Mouse (Mus musculus): ENCODE measurements around the gene Prkca. TPM values are rescaled to one million over a fixed set of nuclear protein-coding genes. Genes with fewer than 3 reads are reported as not detected.

Gene Prkca
- total and polyA plus RNA-seq, 3 experiments, result 11.6 to 33.4 (median 32.2) TPM

DNA sequence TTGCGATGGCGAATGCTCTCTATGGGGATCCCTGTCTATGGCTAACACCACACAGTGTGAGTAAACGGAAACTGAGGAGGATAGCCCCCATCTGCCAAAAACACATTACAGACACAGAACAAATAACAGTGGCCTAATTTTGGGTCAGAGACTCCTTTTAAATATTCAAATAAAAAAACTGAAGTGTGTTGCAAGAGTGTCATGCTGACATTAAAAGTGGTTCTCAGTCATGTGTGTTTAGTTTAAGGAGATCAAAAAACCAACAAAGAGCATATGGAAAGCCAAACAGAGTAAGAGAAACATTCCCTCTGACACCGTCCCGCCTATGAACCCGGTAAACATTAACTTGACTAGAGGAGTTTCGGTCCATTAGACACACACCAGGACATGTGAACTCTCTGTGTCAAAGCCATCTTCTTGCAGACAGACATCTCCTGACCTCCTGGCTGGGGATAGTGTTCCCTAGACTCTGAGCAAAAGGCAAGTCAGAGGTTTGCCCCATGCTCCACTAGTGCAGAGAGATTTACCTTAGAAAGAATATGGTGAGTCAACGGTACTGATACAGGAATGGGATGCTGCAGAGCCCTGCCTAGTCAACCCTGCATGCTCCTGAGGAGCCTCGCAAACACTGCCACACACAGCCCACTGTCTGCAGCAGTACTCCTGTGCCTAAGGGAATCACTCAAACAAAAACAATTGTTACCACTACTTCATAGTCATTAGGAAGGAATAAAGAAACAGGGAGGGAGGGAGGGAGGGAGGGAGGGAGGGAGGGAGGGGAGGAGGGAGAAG lies 146.1 kb downstream of the Prkca start:
- no peak overlapping the region for H3K4me3 ChIP-seq
- H3K36me3 ChIP-seq (ENCODE audit: control insufficient read depth, insufficient read depth, low read length), result no peaks in the 10 kb centered on the region
- no peak overlapping the region for H3K27ac ChIP-seq
- no peaks in the 10 kb centered on the region for H3K27me3 ChIP-seq (ENCODE audit: control insufficient read depth, insufficient read depth, low read length)
- H3K4me1 ChIP-seq (ENCODE audit: control insufficient read depth, insufficient read depth, low read length), result no peaks in the 10 kb centered on the region
- intact Hi-C loops (cut with DNase I), result no loop called here
- no peaks in the 10 kb centered on the region for H3K79me2 ChIP-seq (replicated peaks; ENCODE audit: control insufficient read depth, insufficient read depth, low read length)
- WGBS, result 86% methylated on average over 9 of the region's 9 CpGs
- no peak overlapping the region for H3K9ac ChIP-seq (ENCODE audit: low read depth, low read length)
- no peak for TF ChIP-seq CTCF (IDR thresholded peaks at IDR 0.05)
- TF ChIP-seq EP300 (IDR thresholded peaks at IDR 0.05; ENCODE audit: insufficient read depth, low read depth, low read length), result no peak
- TF ChIP-seq POLR2A (IDR thresholded peaks at IDR 0.05; ENCODE audit: insufficient read depth, low read depth, low read length), result no peak
- DNase-seq, result no peak

DNA sequence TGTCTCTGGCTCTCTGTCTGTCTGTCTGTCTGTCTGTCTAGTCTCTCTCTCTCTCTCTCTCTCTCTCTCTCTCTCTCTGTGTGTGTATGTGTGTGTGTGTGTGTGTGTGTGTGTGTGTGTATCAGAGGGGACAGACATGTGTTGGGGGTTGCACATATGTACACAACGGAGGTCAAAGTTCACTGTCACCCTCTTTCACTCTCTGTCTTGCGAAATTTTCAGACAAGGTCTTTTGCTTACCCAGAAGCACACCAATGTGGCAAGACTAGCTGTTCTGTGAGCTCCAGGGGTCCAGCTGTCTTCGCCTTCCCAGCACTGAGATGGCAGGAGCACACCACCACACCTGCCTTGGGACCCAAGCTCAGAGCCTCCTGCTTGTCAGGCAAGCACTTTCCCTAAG lies 146.9 kb downstream of the Prkca start:
- TF ChIP-seq POLR2A (IDR thresholded peaks at IDR 0.05; ENCODE audit: insufficient read depth, low read depth, low read length), result no peak
- no peak for TF ChIP-seq CTCF (IDR thresholded peaks at IDR 0.05)
- H3K4me3 ChIP-seq, result no peak overlapping the region
- 96% methylated on average over 3 of the region's 3 CpGs for WGBS
- H3K27me3 ChIP-seq (ENCODE audit: control insufficient read depth, insufficient read depth, low read length), result no peaks in the 10 kb centered on the region
- intact Hi-C loops (cut with DNase I), result no loop called here
- no peak for DNase-seq
- no peaks in the 10 kb centered on the region for H3K4me1 ChIP-seq (ENCODE audit: control insufficient read depth, insufficient read depth, low read length)
- no peaks in the 10 kb centered on the region for H3K79me2 ChIP-seq (replicated peaks; ENCODE audit: control insufficient read depth, insufficient read depth, low read length)
- no peak overlapping the region for H3K9ac ChIP-seq (ENCODE audit: low read depth, low read length)
- H3K27ac ChIP-seq, result no peak overlapping the region
- no peaks in the 10 kb centered on the region for H3K36me3 ChIP-seq (ENCODE audit: control insufficient read depth, insufficient read depth, low read length)

- Histone ChIP-seq H3K4me3 (no peak overlapping the region), H3K27ac (no peak overlapping the region), H3K4me1 (ENCODE audit: control insufficient read depth, insufficient read depth, low read length) (peaks cover 1% of the 10 kb centered on the region; the same call in 1 of the 2 replicates), H3K9ac (ENCODE audit: low read depth, low read length) (no peak overlapping the region), H3K36me3 (ENCODE audit: control insufficient read depth, insufficient read depth, low read length) (no peaks in the 10 kb centered on the region), H3K27me3 (ENCODE audit: control insufficient read depth, insufficient read depth, low read length) (no peaks in the 10 kb centered on the region), H3K79me2 (replicated peaks; ENCODE audit: control insufficient read depth, insufficient read depth, low read length) (no peaks in the 10 kb centered on the region)
- intact Hi-C loops (cut with DNase I), result no loop called here
- DNase-seq, result no peak
- 92% methylated on average over 6 of the region's 6 CpGs for WGBS
- no peak for TF ChIP-seq CTCF (IDR thresholded peaks at IDR 0.05)
- no peak for TF ChIP-seq POLR2A (IDR thresholded peaks at IDR 0.05; ENCODE audit: insufficient read depth, low read depth, low read length)
- no peak for TF ChIP-seq EP300 (IDR thresholded peaks at IDR 0.05; ENCODE audit: insufficient read depth, low read depth, low read length)
These were observed 153.4 kb downstream of the Prkca start for GRCm38 (mm10) chr11:108190298-108190697.

DNA sequence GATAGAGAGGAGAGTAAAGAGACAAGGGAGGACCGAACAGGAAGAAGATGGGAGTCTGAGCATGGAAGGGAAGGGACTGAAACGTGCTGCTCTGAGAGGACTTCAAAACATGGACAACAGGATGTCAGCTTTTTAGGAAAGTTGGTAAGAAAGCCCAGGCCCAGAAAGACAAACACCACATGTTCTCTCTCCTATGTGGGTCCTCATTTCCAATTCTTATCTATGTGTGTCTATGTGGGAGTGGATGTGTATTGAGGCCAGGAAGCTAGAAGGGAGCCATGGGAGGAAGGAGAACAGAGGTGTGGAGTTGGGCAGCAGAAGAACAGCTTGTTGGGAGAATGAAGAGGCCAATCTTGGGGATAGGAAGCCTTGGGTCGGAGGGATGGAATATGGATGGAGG lies 154.4 kb downstream of the Prkca start:
- 72% methylated on average over 3 of the region's 3 CpGs for WGBS
- no peaks in the 10 kb centered on the region for H3K79me2 ChIP-seq (replicated peaks; ENCODE audit: control insufficient read depth, insufficient read depth, low read length)
- no peak for DNase-seq
- intact Hi-C loops (cut with DNase I), result no loop called here
- no peak for TF ChIP-seq EP300 (IDR thresholded peaks at IDR 0.05; ENCODE audit: insufficient read depth, low read depth, low read length)
- TF ChIP-seq POLR2A (IDR thresholded peaks at IDR 0.05; ENCODE audit: insufficient read depth, low read depth, low read length), result no peak
- no peaks in the 10 kb centered on the region for H3K27me3 ChIP-seq (ENCODE audit: control insufficient read depth, insufficient read depth, low read length)
- no peak overlapping the region for H3K4me3 ChIP-seq
- H3K27ac ChIP-seq, result no peak overlapping the region
- H3K4me1 ChIP-seq (ENCODE audit: control insufficient read depth, insufficient read depth, low read length), result peaks cover 1% of the 10 kb centered on the region; the same call in 1 of the 2 replicates
- no peaks in the 10 kb centered on the region for H3K36me3 ChIP-seq (ENCODE audit: control insufficient read depth, insufficient read depth, low read length)
- H3K9ac ChIP-seq (ENCODE audit: low read depth, low read length), result no peak overlapping the region

- Histone ChIP-seq H3K36me3 (ENCODE audit: control insufficient read depth, insufficient read depth, low read length) (no peaks in the 10 kb centered on the region), H3K9ac (ENCODE audit: low read depth, low read length) (no peak overlapping the region), H3K79me2 (replicated peaks; ENCODE audit: control insufficient read depth, insufficient read depth, low read length) (no peaks in the 10 kb centered on the region), H3K27ac (no peak overlapping the region), H3K4me3 (no peak overlapping the region), H3K27me3 (ENCODE audit: control insufficient read depth, insufficient read depth, low read length) (no peaks in the 10 kb centered on the region), H3K4me1 (ENCODE audit: control insufficient read depth, insufficient read depth, low read length) (peaks cover 2% of the 10 kb centered on the region; the same call in 1 of the 2 replicates)
- DNase-seq, result no peak
- no peak for TF ChIP-seq POLR2A (IDR thresholded peaks at IDR 0.05; ENCODE audit: insufficient read depth, low read depth, low read length)
- TF ChIP-seq EP300 (IDR thresholded peaks at IDR 0.05; ENCODE audit: insufficient read depth, low read depth, low read length), result no peak
- TF ChIP-seq CTCF (IDR thresholded peaks at IDR 0.05), result no peak
- 87% methylated on average over 5 of the region's 5 CpGs for WGBS
- intact Hi-C loops (cut with DNase I), result no loop called here
These were observed 161.3 kb downstream of the Prkca start for GRCm38 (mm10) chr11:108182421-108182820.

- DNase-seq, result no peak
- 87% methylated on average over 10 of the region's 10 CpGs for WGBS
- H3K36me3 ChIP-seq (ENCODE audit: control insufficient read depth, insufficient read depth, low read length), result no peaks in the 10 kb centered on the region
- no peak overlapping the region for H3K9ac ChIP-seq (ENCODE audit: low read depth, low read length)
- no peaks in the 10 kb centered on the region for H3K27me3 ChIP-seq (ENCODE audit: control insufficient read depth, insufficient read depth, low read length)
- no peak overlapping the region for H3K4me3 ChIP-seq
- intact Hi-C loops (cut with DNase I), result no loop called here
- no peak overlapping the region for H3K27ac ChIP-seq
- H3K4me1 ChIP-seq (ENCODE audit: control insufficient read depth, insufficient read depth, low read length), result peaks cover 2% of the 10 kb centered on the region; the same call in 1 of the 2 replicates
- H3K79me2 ChIP-seq (replicated peaks; ENCODE audit: control insufficient read depth, insufficient read depth, low read length), result no peaks in the 10 kb centered on the region
- no peak for TF ChIP-seq CTCF (IDR thresholded peaks at IDR 0.05)
- no peak for TF ChIP-seq EP300 (IDR thresholded peaks at IDR 0.05; ENCODE audit: insufficient read depth, low read depth, low read length)
- no peak for TF ChIP-seq POLR2A (IDR thresholded peaks at IDR 0.05; ENCODE audit: insufficient read depth, low read depth, low read length)
These were observed 162.6 kb downstream of the Prkca start for GRCm38 (mm10) chr11:108181012-108181713.

Data from heart, adult 2 months (tissue).